Mouse (Mus musculus): ENCODE data around the gene Vps45.

Vps45 gene

DNA sequence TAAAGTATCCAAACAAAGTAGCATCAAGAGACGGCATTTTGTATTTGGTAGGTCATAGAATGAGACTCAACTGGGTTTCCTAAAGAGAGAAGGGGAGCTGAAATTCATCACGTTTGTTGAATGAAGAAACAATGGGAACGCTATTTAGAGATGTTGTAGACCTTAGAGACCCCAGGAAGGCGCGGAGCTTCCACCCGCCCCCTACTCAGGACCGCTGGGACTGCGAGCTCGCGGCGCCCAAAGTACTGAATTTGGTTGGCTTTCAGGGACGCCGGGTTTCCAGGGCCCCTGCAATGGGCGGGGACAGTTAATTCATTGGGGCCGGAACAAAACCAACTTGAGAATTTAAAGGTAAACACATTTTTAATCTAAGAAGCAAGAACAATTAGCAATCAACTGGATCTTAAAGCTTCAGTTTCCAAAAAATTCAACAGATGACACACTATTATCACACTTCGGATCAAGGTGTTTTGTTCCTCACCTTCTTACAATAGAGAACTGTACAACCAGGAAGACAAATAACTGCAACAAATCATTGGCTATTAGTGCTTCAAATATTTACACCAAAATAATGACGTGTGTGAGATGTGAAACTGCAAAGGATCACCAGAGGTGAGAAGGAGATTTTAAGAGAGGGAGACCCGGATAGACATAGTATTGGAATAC is at the start of gene Vps45:
Gene Vps45, minus strand, starts transcription at position 236 of the 666 bp plus-strand sequence.
- peak; percentile 75 for DNase-seq

DNA sequence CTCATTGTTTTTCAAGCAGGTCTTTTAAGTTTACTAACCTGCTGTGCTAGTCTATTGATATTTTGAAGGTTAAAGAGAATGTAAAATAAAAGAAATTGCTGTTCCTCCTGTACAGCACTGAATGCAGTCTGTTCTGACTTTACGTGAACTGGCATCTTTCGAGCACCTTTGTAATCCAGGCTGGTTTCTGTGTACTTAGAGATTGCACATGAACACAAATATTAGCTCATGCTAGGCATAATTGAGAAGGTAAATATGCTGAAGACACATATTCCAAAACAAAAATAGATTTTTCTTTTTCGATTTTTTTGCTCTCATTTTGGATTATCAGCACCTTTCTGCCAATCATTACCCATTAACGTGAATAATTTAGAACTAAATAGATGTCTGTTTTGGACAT is 47.9 kb upstream of the Vps45 start:
- no peak for DNase-seq

DNA sequence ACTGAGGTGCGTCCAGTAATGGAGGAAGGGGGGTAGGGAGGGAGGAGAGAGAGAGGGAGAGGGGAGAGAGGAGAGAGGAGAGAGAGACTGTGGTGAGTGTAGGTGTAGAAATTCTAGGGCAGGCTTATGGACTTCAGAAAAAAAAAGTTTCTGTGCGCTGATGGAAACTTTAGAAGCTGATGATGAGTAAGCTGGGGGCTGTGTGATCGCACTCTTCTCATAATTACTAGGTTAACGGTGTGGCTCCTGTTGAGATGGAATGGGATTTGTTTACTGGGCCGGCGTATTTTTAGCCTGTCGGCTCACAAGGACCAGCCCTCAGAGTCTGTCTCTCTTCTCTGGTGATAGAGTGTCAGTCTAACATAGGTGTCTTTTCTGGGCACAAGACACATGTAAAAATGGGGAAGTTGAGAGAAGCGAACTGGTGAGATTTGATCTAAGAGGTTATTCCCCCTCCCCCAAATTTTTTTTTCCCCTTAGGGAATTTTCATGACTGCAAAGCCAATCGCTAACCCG is 47.0 kb upstream of the Vps45 start:
- no peak for DNase-seq

DNA sequence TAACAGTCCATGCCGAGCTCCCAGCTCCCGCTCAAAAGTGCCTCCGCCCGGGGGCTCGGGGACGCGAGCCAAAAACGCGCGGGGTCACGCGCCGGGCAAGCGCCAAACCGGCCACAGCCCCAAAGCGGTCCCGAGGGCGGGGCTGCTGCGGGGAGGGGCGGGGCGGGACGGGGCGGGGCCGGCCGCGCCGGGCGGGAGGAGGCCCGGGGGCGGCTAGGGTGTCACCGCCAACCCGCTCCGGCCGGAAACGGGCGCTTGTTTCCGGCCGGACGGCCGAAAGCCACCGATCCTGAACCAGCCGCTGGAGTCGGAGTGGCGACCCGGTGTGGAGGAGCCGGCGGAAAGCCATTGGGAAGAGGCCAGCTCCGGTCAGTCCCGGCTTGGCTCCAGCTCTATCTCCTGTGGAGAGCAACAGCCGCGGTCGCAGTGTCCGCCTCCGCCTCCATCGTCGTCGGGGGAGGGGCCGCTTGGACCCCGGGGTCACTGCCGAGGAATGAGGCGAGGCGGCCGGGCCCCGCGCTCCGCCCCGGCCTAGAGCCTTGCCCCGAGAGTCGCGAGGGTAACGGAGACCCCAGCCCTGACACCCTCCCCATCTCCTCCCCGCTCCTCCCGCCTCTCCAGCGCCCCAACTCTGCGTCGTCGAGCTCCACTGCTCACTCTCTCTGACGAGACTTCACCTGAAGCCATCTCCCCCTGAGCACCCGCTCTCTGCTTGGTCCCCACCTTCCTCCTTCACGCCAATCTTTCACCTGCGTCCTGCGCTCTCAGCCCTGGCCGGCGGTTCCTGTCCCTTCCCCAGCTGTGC is 46.2 kb upstream of the Vps45 start, which contains the start of gene Otud7b:
Gene Otud7b, plus strand, starts transcription at position 267 of the 805 bp plus-strand sequence.
- peak; percentile 82 for DNase-seq

DNA sequence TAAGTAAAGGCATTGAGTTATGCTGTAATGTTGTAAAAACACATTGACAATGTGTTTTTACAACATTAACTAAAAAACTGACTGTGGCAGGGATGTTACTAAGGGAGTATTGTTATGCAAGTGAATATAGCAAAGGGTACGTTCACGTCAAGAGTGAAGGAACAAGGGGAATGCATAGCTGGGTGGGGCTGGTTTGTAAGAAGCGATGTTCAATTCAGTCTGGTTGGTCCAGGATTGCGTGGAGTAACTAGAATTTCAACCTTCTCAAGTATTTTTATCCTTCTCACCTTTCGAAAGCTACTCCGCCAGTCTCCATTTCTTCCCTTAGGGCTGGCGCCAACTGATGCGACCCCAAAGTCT is 45.6 kb upstream of the Vps45 start:
- no peak for DNase-seq

DNA sequence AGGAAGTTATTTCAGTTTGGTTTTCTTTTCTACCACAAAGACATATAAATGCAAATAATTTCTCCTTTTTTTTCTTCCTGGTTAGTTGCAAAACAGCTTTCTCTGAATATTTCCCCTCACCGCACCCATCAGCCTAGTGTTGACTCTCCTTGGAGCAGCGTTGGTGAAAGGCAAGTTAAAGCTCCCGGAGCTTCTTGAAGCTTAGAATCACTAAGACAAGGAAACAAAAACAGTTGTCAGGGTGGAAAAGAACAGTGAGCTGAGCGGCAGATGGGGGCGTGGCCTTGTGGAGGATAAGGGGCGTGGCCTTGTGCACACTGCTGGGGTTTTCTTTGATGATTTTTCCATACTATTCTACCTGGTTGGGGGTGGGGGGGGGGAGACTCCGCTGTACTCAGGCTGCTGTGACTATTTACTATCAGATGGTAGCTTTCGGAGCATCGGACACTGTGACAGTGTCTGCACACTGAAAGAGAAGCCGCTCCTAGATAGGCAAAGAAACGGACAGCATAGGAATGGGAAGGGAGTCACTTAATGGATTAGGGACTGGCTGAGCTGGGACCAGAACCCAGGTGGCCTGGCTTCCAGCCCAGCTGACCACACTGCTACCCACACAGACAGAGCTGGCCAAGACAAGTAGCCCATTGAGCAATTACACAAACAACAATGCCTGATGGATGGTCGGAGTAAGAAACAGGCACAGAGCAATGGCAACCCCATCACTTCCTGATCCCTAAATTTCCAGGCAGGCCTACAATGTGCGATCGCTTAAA is 44.0 kb upstream of the Vps45 start:
- peak; percentile 68 for DNase-seq

DNA sequence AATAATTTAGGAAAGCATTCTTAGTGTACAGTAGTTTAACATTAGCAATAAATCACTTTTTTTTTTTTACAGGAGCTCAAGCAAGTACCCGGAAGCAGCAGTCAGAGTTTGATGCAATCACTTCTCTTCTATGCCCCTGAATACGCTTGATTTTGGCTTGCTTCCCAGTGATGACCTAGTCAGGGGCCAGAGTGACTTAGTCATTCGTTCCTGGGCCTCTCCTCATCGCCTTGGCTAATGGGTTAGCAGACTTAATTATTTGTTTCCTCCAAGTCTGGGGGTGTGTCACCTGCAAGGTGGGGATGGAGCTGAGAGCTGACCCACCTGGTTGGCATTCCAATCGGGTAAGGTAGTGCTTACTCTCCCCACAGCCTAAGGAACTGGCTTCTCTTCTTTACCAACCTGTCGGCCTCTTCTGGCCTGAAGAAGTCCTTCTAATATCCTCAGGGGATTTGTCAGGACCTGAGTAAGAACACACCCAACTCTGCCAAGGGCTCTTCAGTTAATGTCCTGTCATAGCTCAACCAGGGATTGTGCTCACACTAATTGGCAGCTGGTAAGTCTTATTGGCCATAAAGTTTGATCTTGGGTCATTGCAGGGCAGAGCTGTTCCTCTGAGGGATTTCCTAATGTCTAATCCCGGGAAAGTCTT is 40.5 kb upstream of the Vps45 start:
- DNase-seq: peak; percentile 82

DNA sequence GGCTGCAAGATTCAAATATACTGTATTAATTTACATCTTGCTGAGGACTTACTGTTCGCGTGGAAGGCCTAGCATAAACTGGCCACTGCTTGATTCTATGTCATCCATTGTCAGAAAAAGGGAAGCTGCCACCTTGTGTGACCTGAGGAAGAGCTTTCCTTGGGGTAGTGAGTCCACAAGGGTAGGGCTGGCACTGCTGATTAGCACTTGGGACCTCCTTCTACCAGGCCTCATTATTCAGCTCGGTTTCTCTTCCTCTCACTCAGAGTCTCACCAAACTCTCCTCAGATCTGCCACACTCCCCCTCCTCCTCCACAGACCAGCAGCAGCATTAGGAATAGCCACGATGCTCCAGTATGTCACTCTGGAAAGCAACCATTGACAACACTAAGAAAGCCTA is 39.9 kb upstream of the Vps45 start:
- DNase-seq: no peak

DNA sequence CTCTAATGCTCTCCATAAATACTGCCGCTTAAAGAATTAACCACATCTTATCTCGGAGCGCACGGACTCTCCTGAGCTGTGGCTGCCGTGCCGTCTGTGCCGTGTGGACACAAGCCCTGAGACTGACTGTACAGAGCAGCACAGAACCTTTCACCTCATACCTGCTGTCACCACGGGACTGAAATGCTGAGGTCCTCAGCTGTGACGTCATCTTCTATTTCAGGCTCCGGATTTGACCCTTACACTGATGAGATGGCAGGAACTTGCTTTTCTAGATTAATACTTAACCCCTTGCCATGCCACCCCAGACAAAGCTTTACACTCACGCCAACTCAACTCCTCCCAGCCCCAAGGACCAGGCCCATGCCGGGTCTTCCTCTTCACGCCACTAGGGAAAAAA is 35.9 kb upstream of the Vps45 start:
- DNase-seq: no peak

DNA sequence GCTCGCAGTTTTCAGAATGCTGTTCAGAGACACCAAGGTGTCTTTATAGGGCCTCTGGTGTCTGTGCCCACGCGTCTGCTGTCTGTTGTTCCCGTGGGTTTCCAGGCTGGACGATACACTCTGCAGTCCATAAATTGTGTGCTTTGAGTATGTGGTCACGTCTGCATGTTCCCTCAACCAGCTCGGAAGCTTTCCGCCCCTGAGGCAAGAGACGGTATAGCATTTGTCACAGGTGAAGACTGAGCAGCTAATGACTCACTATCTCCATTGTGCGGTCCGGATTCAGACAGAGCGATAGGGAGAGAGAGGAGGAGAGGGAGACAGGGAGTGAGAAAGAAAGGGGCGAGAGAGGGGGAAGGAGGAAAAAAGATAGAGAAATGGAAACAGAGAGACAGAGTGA is 35.2 kb upstream of the Vps45 start:
- DNase-seq: no peak

DNA sequence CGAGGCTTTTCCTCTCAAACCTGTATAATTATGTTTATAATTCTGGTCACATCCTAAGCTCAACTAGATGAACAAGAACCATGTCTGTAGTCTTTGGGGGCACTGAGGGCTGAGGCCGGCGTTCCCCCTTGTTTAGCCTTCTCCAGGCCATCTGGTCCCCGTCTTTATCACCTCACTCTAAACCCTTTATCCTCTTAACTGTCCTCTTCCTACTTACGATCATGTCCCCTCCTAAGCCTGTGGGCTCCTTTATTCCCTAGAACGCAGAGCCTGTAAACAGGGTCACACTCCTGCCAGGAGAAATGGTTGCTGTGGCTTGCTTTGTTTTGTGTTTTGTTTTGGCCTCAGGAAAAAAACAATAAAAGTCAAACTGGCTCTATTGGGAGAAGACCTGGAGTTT is 33.7 kb upstream of the Vps45 start:
- no peak for DNase-seq

DNA sequence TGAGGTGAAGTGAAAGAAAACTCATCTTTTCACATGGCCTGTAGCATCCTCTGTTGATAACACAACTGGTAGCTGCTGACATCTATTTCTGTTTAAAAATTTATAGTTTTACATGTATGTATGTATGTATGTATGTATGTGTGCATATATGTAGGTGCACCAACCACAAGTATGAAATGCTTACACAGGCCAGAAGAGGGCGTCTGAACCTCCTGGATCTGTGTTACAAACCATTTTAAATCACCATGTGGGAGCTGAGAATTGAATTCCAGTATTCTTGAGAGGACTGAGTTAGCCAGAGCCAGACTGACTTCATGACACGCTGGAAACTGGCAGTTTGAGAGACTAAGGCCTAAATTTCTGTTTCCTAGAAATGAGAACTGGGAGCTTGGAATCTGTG is 32.9 kb upstream of the Vps45 start:
- DNase-seq: no peak

DNA sequence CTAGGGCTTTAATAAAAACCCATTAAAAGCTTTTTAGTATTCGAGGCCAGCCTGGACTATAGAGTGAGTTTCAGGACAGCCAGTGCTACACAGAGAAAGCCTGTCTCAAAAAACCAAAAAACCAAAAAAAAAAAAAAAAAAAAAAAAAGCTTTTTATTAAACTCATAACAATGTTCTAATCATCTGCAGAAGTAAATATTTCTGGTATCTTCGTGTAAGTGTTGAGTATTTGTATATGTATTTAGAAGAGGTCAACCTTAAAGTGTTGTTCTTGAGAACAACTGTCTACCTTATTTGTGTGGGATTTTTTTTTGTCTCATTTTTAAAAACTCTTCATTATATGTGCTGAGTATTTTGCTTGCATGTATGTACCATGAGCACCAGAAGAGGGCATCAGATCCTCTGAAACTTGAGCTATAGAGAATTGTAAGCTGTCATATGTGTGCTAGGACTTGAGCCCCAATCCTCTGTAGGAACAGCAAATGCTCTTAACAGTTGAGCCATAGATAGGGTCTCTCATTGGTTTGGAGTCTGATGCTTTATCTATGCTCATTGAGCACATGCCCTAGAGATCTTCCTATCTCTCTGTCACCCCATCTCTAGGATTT is 31.7 kb upstream of the Vps45 start:
- peak; percentile 25 for DNase-seq

DNA sequence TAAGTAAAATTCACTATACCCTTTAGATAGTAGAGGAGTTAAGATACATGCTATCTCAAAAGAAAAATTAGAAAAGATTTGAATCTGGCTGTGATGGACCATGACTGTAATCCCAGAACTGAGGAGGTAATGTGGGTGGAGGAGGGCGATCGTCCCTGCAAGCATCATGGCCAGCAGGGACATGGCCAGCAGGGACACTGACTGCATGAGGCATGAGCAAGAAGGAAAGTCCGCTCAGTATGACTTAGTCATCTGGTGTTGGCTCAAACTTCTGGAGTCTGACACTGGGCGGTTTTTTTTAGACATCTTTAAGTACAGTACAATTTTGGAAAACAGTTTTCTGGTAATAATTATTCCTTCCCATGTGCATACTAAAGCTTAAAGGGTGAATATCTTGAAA is 29.5 kb upstream of the Vps45 start:
- DNase-seq: no peak

DNA sequence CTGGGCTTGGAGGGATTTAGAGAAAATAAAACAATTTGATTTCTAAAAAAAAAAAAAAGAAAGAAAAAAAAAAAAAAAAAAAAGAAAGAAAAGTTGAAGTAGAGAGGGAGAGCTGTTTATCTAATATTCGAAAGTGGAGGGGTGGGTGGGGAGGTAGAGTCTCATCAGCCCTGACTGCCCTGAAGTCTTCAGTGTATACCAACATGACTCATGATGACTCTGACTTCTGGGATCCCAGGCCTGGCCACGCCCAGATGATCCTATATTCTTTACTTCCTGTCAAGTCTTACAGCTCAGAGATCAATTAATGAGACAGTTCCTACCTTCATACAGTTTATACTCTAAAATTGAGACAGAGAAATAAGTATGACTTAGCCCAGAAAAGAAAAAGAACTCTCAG is 29.0 kb upstream of the Vps45 start:
- no peak for DNase-seq

DNA sequence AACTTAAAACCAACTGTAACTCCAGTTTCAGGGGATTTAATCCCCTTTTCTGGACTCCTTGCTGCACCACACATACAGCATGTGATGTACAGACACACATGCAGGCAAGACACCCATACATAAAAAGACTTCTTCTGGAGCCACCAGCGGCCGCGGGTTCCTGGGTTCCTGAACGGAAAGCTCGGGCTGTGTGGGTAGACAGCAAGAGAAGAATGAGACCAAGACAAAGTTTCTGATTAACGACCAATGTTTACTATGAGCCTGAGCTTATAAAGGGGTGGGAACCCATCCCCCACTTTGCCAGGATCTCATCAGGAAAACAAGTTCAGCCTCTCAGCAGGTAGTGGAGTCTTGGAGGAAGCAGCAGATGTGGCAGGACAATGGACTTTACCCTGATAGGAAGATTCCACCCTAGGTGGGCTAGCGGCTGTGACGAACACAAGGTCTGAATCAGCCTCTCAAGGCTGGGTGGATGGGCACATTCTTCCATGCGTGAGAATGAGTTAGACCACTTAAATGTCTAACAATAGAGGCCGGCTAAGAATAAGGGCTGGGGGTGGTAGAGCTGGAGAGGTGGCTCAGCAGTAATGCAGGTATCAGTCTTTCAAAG is 26.0 kb upstream of the Vps45 start:
- DNase-seq: no peak

DNA sequence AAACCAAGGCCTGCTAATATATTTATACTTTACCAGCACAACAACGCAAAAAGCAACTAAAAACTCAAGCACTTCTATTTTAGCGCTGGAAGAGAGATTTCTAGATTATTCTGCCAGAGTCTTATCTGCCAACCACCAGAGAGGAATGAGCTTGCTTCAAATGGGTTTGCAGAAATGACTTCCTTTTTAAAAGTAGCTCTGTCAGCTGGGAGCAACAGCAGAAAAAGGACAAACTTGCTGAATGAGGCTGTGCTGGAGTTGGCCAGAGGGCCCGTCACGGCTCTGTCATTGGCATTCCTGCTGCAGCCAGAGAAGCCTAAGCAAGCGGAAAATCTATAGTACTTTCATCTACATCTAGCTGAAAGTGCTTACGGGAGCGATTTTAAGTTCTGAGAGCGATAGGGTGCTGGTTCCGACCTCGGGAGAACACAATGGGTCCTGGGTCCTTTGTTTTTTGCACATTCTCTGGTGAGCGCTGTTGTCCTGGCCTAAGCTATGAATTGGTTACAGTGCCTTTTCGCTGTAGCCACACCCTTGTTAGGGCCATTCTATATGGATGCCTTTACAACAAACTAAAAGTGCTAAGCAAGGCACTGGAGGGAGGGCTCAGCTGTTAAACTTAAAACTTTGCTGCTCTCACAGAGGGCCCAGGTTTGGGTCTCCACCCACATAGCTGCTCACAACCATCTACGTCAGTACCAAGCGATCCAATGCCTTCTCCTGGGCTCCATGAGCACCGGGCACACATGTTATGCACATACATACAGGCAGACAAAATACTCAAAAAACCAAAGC is 24.6 kb upstream of the Vps45 start:
- no peak for DNase-seq

DNA sequence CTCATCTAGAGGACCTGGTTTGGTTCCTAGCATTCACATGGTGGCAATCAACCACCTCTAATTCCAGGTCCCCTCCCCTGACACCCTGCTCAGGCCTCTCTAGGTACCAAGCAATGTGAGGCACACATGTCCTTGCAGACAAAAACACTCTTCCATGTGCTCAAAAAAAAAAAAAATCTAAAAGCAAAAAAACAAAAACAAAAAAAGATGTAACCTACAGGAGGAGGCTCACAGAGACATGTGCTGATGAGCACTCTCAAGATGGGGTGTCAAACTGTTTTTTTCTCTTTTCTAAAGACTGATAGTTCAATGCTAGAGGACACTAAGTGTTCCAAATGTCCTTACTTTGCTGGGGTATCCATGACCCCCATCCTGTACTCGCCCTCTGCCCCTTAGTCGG is 23.8 kb upstream of the Vps45 start:
- DNase-seq: no peak

DNA sequence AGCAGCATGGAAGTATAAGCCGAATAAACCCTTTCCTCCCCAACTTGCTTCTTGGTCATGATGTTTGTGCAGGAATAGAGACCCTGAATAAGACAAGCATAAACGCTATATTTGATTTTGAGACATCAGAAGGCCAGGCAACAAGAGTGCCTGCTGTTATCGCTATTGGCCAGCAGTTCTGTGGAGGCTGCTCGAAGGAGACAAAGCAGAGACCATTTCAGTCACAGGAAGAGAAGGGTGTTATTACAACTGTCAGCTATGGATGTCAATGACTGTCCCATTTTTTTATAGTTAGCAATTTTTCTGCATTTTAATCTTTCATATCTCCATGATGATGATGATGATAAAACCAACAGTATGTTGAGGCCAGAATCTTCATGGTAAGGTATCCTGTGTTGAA is 23.4 kb upstream of the Vps45 start:
- no peak for DNase-seq

DNA sequence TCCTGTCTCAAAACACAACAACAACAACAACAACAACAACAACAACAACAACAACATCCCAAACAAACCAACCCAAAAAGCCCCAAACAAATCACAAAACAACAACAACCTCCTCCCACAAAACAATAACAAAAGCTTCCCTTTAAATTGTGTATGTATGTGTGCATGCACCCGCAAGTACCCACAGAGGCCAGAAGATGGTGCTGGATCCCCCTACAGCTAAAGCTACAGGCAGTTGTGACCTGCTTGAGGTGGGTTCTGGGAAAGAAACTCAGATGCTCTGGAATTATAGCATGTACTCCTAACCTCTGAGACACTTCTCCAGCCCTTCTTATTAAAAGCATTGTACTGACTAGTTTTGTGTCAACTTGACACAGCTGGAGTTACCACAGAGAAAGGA is 22.7 kb upstream of the Vps45 start:
- peak; percentile 40 for DNase-seq

DNA sequence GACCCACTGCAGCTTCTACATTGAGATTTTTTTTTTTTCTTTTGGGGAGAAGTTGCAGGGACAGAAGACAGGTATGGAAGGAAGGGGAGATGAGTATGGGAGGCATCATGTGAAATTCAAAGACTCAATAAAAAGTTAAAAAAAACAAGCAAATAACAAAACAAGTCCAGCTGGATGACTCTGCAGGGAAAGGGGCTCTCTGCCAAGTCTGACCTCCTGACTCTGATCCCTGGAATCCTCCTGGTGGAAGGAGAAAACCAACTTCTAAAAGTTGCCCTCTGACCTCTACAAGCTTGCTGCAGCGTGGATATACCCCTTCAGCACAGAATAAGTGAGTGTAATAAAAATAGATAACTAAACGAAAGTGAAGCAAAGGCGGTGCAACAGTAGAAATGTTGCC is 20.4 kb upstream of the Vps45 start:
- DNase-seq: no peak
